Mouse (Mus musculus) ES-Bruce4 (cell line): ENCODE measurements at regions not wholly inside any gene's neighbourhood (a gene's known extent, or its start where the extent isn't known, plus 50 kb on each side); places are given as distances from the start of the nearest gene placed in this dataset.

Source experiments
- CTCF ChIP-seq: IDR thresholded peaks from one replicate; pipeline ENCODE4 v1.8.1; 2011; ENCODE audit warnings: low read depth, low read length
- EP300 ChIP-seq: IDR thresholded peaks from 2 replicates; pipeline ENCODE4 v1.6.1; 2011; ENCODE audit warnings: low read depth, low read length; ENCODE audit not compliant: insufficient read depth
- POLR2A ChIP-seq: IDR thresholded peaks from one replicate; pipeline ENCODE4 v1.8.1; 2011; ENCODE audit warnings: low read length; ENCODE audit not compliant: insufficient read depth

DNA sequence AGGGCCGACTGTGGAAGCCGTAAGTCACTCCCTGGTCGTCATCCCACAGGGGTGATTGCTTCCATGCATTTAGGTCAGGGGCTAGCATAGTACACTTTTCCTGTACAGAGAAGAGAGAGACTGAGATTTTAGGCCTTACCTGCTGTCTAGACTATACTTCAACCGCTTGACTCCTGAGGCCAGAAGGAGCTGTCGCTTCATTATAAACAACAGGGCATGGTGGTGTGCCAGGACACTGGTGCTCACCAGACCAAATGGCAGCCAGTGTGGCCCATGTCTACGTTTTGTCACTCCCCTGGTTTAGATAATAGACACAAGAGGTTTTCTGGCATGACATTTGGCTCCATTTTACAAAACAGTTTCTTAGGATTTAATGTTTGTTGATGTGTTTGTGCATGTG lies 79.4 kb downstream of the Gas1 start:
- TF ChIP-seq CTCF (no peak), POLR2A (no peak), EP300 (no peak)
